Comparison of ENCODE assay signal across 1 mouse cellular context in genomic region chr1:171059203-171059602, GRCm38 (mm10).
TF ChIP-seq lines count a peak whose summit lies in the region.

No protein-coding gene starts in this region.

TF ChIP-seq in CH12.LX, 34 proteins besides CTCF, POLR2A, EP300 and RAD21 (continued from another document):
- TF ChIP-seq BHLHE40 (IDR thresholded peaks at IDR 0.05; ENCODE audit: low read depth, low read length) = peak; percentile 40; the same call in 1 of the 2 replicates
